In the genomic region with DNA sequence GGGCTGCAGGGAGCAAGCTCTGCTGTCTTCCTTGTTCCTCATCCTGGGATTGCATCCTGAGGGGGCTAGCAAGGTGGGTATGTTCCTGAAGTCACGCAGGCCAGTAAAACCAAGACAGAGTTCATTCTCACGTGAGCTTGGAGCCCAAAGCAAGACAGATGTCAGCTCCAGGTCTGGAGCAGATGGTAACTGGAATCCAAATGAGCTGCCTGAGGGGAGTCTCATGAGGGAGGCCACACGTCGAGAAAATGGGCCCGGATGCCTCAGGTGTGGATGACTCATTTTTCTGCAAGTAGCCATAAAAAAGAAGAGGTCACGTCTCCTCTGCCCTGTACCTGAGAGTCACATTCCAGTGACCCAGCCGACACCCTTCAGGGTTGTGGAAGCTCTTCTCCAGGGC, we compare ENCODE assay signal across 27 mouse cellular contexts.
"Had no signal": no experiment of that assay in that cellular context is flagged by ENCODE, and none has a peak within 500 bp of the region (broad histone marks: within the 10 kb centered on the region; RNA-seq: fewer than 3 reads in every experiment).

No protein-coding gene starts in this region.

- H3K36me3 ChIP-seq: heart, embryonic 13.5 days; heart, embryonic 15.5 days; hindbrain, embryonic 12.5 days; kidney, embryonic 15.5 days; limb, embryonic 10.5 days; limb, embryonic 12.5 days; liver, embryonic 13.5 days; liver, embryonic 15.5 days had no signal

- H3K27ac ChIP-seq: heart, adult 2 months; heart, embryonic 13.5 days; heart, embryonic 15.5 days; hindbrain, embryonic 12.5 days; hindbrain, embryonic 14.5 days; hindbrain, postnatal 0 days; kidney, embryonic 15.5 days; kidney, postnatal 0 days; layer of hippocampus, adult 2 months; left cerebral cortex, adult 2 months; limb, embryonic 10.5 days; limb, embryonic 12.5 days; liver, embryonic 13.5 days; liver, embryonic 15.5 days had no signal

- H3K9ac ChIP-seq: heart, embryonic 13.5 days; heart, embryonic 15.5 days; hindbrain, embryonic 12.5 days; hindbrain, embryonic 14.5 days; kidney, embryonic 15.5 days; limb, embryonic 12.5 days; liver, embryonic 13.5 days; liver, embryonic 15.5 days had no signal

- DNase-seq: gastrocnemius, postnatal 14 days; gastrocnemius, postnatal 36 days; heart, adult 11 months; heart, adult 2 months; heart, postnatal 14 days; heart, postnatal 36 days; kidney, adult 11 months; kidney, adult 2 months; kidney, adult 9 months; kidney, postnatal 14 days; kidney, postnatal 4 days; liver; liver, embryonic 13.5 days had no signal

- H3K9me3 ChIP-seq: heart, embryonic 13.5 days; heart, embryonic 15.5 days; hindbrain, embryonic 12.5 days; kidney, embryonic 15.5 days; limb, embryonic 10.5 days; limb, embryonic 12.5 days; liver, embryonic 13.5 days; liver, embryonic 15.5 days had no signal

- H3K4me1 ChIP-seq: hindbrain, embryonic 12.5 days had no signal

- ATAC-seq: hindbrain, postnatal 0 days had no signal

- H3K4me2 ChIP-seq: heart, embryonic 11.5 days; heart, embryonic 13.5 days; heart, embryonic 15.5 days; hindbrain, embryonic 12.5 days; hindbrain, embryonic 14.5 days; kidney, embryonic 15.5 days; limb, embryonic 12.5 days; liver, embryonic 11.5 days; liver, embryonic 13.5 days; liver, embryonic 15.5 days had no signal

- H3K27me3 ChIP-seq: heart, embryonic 15.5 days; hindbrain, embryonic 12.5 days; kidney, embryonic 15.5 days; limb, embryonic 12.5 days had no signal

- H3K4me3 ChIP-seq: heart, adult 2 months; heart, embryonic 13.5 days; heart, embryonic 15.5 days; hindbrain, embryonic 12.5 days; kidney, embryonic 15.5 days; layer of hippocampus, adult 2 months; left cerebral cortex, adult 2 months; limb, embryonic 10.5 days; limb, embryonic 12.5 days; liver, embryonic 13.5 days; liver, embryonic 15.5 days had no signal
